Mouse (Mus musculus) embryonic stem cell, embryonic (primary cell): Measurements from ENCODE around the gene Tes3-ps.

Experiments used
- CTCF ChIA-PET, 4 experiments: fragments of 300-600 bp in 2 of 4; fragments of 350-600 bp in 2 of 4; sonication (Branson Sonifier 250); formaldehyde crosslinking; loops; one replicate each; lab custom pipeline; 2022; ENCODE audit warnings: inconsistent platforms in 2 of 4; lab: Charles Lee
- POLR2A ChIA-PET, 4 experiments: fragments of 300-600 bp in 2 of 4; fragments of 350-600 bp in 2 of 4; sonication (Branson Sonifier 250); formaldehyde crosslinking; loops; one replicate each; lab custom pipeline; 2022; ENCODE audit warnings: antibody characterized with exemption in 4 of 4, inconsistent platforms in 1 of 4; lab: Charles Lee

Gene Tes3-ps

GRCm38 (mm10) chr13:49492376-49493368, at the start of gene Tes3-ps:
Tes3-ps (plus strand) TSS chr13:49493318.
- ChIA-PET CTCF (interaction anchor here in 1 of 4 experiments (0.6 kb wide), 1 partner anchor 177 kb away, joined by 3 read pairs; no protein-coding TSS in a partner anchor), POLR2A (interaction anchor here in 1 of 4 experiments (1.0 kb wide), 1 partner anchor 13 kb away, joined by 3 read pairs; no protein-coding TSS in a partner anchor)

- ChIA-PET POLR2A (interaction anchor here in 2 of 4 experiments (0.9 to 4.6 kb wide), 3 partner anchors 8 to 220 kb away, joined by 3 to 15 read pairs (median 3); partner anchors contain the start of gene Ippk (in 1 of the 2)), CTCF (no interaction called here)
Observed at GRCm38 (mm10) chr13:49444451-49444850, 48.7 kb upstream of the Tes3-ps start.

- POLR2A ChIA-PET: interaction anchor here in 2 of 4 experiments (0.7 to 1.6 kb wide), 8 partner anchors 9 to 202 kb away, joined by 3 to 8 read pairs (median 3); partner anchors contain the start of gene Ippk (in 1 of the 2)
- CTCF ChIA-PET: interaction anchor here (0.5 to 2.6 kb wide), 46 partner anchors 8 to 224 kb away, joined by 3 to 17 read pairs (median 3); partner anchors contain the start of genes Bicd2 (in 1 of the 4) and Ippk (in 1 of the 4)
Observed at GRCm38 (mm10) chr13:49449318-49449749, 43.8 kb upstream of the Tes3-ps start.

- ChIA-PET CTCF (interaction anchor here in 2 of 4 experiments (0.5 to 1.8 kb wide), 2 partner anchors 11 to 134 kb away, joined by 5 to 6 read pairs; no protein-coding TSS in a partner anchor), POLR2A (interaction anchor here in 1 of 4 experiments (2.6 kb wide), 1 partner anchor 9 kb away, joined by 6 read pairs; no protein-coding TSS in a partner anchor)
Observed at GRCm38 (mm10) chr13:49460276-49460675, 32.8 kb upstream of the Tes3-ps start.

GRCm38 (mm10) chr13:49460692-49461414, 32.3 kb upstream of the Tes3-ps start:
- CTCF ChIA-PET: interaction anchor here in 3 of 4 experiments (0.5 to 1.9 kb wide), 3 partner anchors 11 to 135 kb away, joined by 5 to 6 read pairs (median 5); no protein-coding TSS in a partner anchor
- POLR2A ChIA-PET: interaction anchor here in 3 of 4 experiments (0.5 to 1.9 kb wide), 5 partner anchors 9 to 930 kb away, joined by 3 to 6 read pairs (median 5); no protein-coding TSS in a partner anchor

GRCm38 (mm10) chr13:49461458-49462132, 31.5 kb upstream of the Tes3-ps start:
- CTCF ChIA-PET: interaction anchor here in 2 of 4 experiments (1.6 to 1.9 kb wide), 2 partner anchors 12 kb away, joined by 5 to 6 read pairs; no protein-coding TSS in a partner anchor
- POLR2A ChIA-PET: interaction anchor here in 2 of 4 experiments (1.0 to 1.9 kb wide), 5 partner anchors 9 to 14 kb away, joined by 3 to 6 read pairs (median 4); no protein-coding TSS in a partner anchor

GRCm38 (mm10) chr13:49462921-49463320, 30.2 kb upstream of the Tes3-ps start:
- ChIA-PET POLR2A (interaction anchor here in 2 of 4 experiments (1.3 to 2.1 kb wide), 3 partner anchors 8 to 13 kb away, joined by 3 to 9 read pairs (median 6); no protein-coding TSS in a partner anchor), CTCF (interaction anchor here in 1 of 4 experiments (0.6 kb wide), 1 partner anchor 316 kb away, joined by 3 read pairs; no protein-coding TSS in a partner anchor)

GRCm38 (mm10) chr13:49465875-49466274, 27.2 kb upstream of the Tes3-ps start:
- ChIA-PET CTCF (no interaction called here), POLR2A (interaction anchor here in 2 of 4 experiments (0.8 to 1.7 kb wide), 3 partner anchors 10 to 45 kb away, joined by 3 read pairs; partner anchors contain the start of gene Ippk (in 1 of the 2))

- CTCF ChIA-PET: interaction anchor here in 2 of 4 experiments (0.7 to 1.1 kb wide), 2 partner anchors 17 to 785 kb away, joined by 3 read pairs; no protein-coding TSS in a partner anchor
- POLR2A ChIA-PET: interaction anchor here in 2 of 4 experiments (0.6 to 1.7 kb wide), 6 partner anchors 11 to 107 kb away, joined by 3 read pairs; partner anchors contain the start of gene Ippk (in 1 of the 2)
Observed at GRCm38 (mm10) chr13:49466393-49467075, 26.6 kb upstream of the Tes3-ps start.

- POLR2A ChIA-PET: interaction anchor here in 1 of 4 experiments (1.1 to 2.4 kb wide), 3 partner anchors 11 to 75 kb away, joined by 3 to 12 read pairs (median 3); no protein-coding TSS in a partner anchor
- CTCF ChIA-PET: interaction anchor here in 1 of 4 experiments (1.1 kb wide), 1 partner anchor 18 kb away, joined by 3 read pairs; no protein-coding TSS in a partner anchor
Observed at GRCm38 (mm10) chr13:49467585-49467984, 25.5 kb upstream of the Tes3-ps start.

- POLR2A ChIA-PET: interaction anchor here in 2 of 4 experiments (1.1 to 3.0 kb wide), 5 partner anchors 10 to 213 kb away, joined by 3 to 12 read pairs (median 6); partner anchors contain the start of gene Iars (in 1 of the 2)
Observed at GRCm38 (mm10) chr13:49469002-49469401, 24.1 kb upstream of the Tes3-ps start.

GRCm38 (mm10) chr13:49470319-49470718, 22.8 kb upstream of the Tes3-ps start:
- POLR2A ChIA-PET: interaction anchor here in 2 of 4 experiments (1.0 to 3.0 kb wide), 3 partner anchors 8 to 212 kb away, joined by 3 to 12 read pairs (median 3); partner anchors contain the start of gene Iars (in 1 of the 2)
- CTCF ChIA-PET: no interaction called here

More at GRCm38 (mm10) chr13:49469002-49469401, 24.1 kb upstream of the Tes3-ps start:
- CTCF ChIA-PET: interaction anchor here in 2 of 4 experiments (1.0 to 1.2 kb wide), 2 partner anchors 19 to 20 kb away, joined by 3 read pairs; no protein-coding TSS in a partner anchor

- POLR2A ChIA-PET: interaction anchor here in 2 of 4 experiments (1.0 to 3.0 kb wide), 2 partner anchors 9 to 12 kb away, joined by 3 to 12 read pairs; no protein-coding TSS in a partner anchor
- CTCF ChIA-PET: interaction anchor here in 1 of 4 experiments (1.0 kb wide), 1 partner anchor 21 kb away, joined by 3 read pairs; no protein-coding TSS in a partner anchor
Observed at GRCm38 (mm10) chr13:49470806-49471205, 22.3 kb upstream of the Tes3-ps start.

- ChIA-PET CTCF (no interaction called here), POLR2A (interaction anchor here in 1 of 4 experiments (1.1 kb wide), 1 partner anchor 10 kb away, joined by 4 read pairs; no protein-coding TSS in a partner anchor)
Observed at GRCm38 (mm10) chr13:49471981-49472675, 21.0 kb upstream of the Tes3-ps start.

- CTCF ChIA-PET: no interaction called here
Observed at GRCm38 (mm10) chr13:49472676-49473005, 20.5 kb upstream of the Tes3-ps start.

More at GRCm38 (mm10) chr13:49472676-49473005, 20.5 kb upstream of the Tes3-ps start:
- POLR2A ChIA-PET: interaction anchor here in 1 of 4 experiments (1.1 kb wide), 1 partner anchor 11 kb away, joined by 4 read pairs; no protein-coding TSS in a partner anchor
